Mouse (Mus musculus): ENCODE measurements at regions not wholly inside any gene's neighbourhood (a gene's known extent, or its start where the extent isn't known, plus 50 kb on each side); places are given as distances from the start of the nearest gene placed in this dataset.

DNA sequence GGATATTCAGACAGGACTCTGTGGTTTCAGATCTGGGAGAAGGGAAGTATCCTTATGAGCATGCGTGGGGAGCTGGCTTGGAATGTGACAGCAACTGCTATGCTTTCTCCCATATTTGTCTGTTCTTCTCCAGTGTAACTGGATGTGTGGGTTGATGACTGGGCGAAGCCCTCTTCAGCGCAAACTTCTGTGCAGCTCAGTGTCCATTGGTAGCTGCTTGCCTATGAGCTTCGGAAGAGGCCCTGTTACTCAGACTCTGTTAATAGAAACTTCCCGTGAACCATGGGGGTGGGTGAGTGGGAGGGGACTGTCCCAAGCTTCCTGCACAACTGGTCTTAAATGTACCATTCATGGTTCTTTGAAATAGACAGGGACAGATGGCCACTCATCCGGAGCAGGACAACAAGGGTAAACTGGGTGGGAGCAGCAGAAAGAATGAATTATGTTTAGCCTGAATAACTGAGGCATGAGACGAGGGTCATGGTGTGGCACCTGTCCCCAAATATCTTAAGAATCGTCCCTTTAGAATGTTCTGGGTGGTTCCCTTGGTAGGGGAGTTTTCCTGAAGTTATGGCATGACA, 141.1 kb upstream of the Plxnc1 start:
- DNase-seq (ENCODE audit: low read depth, low spot score) = no peak

DNA sequence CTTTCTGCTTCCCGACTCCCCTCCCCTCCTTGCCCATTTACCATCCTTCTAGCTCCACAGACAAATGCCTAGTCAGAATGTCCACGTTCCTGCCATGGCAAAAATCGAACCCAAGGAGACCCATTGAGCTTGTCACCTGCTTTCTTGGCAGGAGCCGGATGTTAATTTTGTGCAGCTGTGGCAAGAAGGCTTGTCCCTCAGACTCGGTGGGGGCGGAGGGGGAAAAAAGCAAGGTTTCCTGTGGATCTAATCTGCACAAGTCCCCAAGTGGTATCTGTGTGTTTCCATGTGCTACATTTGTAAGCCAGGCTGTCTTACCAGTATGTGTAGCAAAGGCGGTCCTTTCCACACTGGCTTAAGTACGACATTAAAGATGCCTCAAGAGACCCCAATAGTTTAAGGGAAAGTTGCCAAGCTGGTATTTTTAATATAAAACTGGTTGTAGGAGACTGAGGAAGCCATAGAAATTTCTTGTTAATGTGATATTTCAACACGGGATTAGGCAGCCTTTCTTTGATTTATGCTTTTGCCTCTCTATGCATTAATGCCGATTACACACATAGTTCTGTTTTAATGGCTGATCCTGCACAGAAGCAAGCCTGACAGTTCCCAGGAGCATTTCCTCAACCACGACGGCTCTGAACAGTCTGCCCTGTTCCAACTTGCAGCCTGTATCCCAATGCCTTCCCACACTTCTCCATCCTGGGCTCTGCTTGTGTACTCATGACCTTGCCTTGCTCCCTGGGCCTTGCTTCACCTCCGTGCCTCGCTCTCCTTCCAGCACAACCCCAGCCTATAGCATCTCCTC, 138.9 kb upstream of the Plxnc1 start:
- DNase-seq (ENCODE audit: low read depth, low spot score) = no peak

GRCm38 (mm10) chr10:95082634-95083033, 138.0 kb upstream of the Plxnc1 start:
- no peak for DNase-seq (ENCODE audit: low read depth, low spot score)

GRCm38 (mm10) chr10:95079979-95080378, 135.3 kb upstream of the Plxnc1 start:
- no peak for DNase-seq (ENCODE audit: low read depth, low spot score)

- no peak for DNase-seq (ENCODE audit: low read depth, low spot score)
Measured at GRCm38 (mm10) chr10:95076421-95076820, 131.8 kb upstream of the Plxnc1 start.

DNA sequence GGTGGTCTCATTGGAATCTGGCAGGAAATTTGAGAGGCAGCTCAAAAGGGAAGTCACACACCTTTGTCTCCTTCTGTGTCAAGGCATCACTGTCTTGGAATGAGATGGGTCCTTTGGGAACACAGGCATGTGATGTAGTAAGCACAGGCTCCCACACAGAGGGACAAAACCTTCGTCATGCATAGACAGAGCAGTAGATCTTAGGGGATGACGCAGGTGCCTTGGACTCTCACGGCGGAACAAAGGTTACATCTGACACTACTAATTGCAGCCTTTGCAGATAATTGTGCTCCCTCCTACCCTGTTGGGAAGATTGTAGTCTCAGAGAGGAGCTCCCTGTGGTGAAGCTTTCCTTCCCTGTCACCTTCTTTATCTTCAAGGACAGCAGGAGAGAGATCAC, 131.3 kb upstream of the Plxnc1 start:
- DNase-seq (ENCODE audit: low read depth, low spot score) = no peak

DNA sequence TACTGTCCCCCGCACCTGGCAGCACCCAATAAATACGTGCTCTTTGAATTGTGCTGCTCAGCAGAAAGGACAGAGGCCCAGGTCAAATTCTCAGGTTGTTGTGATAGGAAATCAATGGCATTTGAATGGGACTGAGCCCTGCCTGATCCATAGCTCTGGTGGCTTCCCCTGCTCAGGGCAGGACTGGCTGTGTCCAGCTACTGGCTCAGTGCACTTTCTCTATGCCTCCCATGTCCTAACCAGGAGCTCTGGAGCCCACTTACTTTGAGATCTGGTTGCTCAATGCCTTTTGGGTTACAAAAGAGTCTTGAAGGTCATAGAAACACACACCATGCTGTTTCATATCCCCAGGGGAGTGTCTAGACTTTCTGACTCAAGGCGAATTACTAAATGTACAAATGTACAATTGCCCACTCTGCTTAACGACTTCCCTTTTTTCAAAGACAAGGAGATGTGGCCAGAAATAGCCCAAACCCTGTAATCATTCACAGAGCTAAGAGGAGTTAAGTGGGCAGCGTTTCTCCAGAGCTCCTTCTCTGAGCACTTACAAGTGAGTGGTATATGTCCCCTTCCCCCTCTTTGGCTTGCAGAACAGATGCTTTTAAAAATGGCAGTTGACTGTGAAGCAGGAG, 130.4 kb upstream of the Plxnc1 start:
- no peak for DNase-seq (ENCODE audit: low read depth, low spot score)

- DNase-seq (ENCODE audit: low read depth, low spot score) = no peak
Measured at GRCm38 (mm10) chr10:95074381-95074780, 129.7 kb upstream of the Plxnc1 start.

DNA sequence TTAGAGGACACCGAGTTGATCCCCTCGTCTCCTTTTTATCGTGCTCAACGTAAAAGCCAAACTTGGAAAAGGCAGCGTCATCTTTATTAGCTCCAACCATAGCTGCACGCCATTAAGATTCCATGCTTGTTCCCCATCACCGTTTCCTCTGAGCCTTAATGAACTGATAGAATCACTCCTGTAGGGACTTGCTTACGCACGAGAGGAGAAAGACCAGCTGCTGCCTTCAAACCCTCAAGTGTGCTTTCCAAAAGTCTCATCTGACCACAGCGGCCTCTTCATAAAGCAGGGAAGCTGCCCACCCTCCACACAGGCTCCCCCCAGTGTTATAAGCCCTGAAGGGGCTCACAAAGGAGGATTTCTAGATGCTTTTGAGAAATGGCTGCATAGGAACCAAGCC, 123.3 kb upstream of the Plxnc1 start:
- DNase-seq (ENCODE audit: low read depth, low spot score) = no peak

DNA sequence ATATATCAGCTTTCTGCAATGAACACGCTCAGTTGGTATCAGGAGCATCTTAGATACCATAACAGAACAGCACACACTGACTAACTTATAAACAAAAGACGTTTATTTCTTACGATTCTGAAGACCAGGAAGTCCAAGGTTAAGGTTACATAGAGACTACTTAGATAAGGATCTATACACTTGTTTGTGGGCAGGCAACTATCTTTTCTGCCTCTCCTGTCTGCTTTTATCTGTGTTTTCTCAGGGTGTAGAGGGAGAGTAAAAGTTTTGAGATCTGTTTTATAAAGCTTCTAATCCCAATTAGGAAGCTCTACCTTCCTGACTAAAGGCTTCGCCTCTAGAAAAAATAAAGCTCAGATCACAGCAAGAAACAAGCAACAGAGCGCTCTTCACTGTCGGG, 122.1 kb upstream of the Plxnc1 start:
- DNase-seq (ENCODE audit: low read depth, low spot score) = no peak

DNA sequence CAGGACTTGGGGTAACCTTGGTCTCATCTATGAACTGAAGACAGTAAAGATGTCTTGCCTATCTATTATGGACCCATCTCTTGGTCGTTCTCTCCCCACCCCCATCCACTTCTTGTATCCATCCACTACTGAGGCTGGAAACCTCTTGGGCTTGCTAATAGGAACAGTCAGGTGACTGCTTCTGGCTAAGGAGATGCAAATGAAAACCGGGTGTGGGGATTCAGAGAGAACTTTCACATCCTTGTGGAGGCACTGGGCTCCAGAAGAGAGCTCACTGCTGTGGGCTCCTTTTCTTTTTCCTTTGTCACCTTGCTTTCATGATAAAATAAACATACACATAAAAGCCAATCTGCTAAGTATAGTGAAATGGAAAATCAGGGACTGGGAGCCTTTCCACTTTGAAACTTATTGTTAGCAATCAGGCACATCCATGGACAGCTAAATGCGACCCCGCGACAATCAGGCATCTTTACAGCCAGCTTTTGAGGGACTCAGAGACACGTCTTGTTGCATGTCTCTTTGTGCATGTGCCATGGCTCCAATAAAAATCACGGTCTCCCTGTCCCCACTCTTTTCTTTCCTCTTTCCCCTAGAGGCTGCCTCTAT, 115.0 kb upstream of the Plxnc1 start:
- DNase-seq (ENCODE audit: low read depth, low spot score) = no peak

GRCm38 (mm10) chr10:95059078-95059477, 114.4 kb upstream of the Plxnc1 start:
- no peak for DNase-seq (ENCODE audit: low read depth, low spot score)

DNA sequence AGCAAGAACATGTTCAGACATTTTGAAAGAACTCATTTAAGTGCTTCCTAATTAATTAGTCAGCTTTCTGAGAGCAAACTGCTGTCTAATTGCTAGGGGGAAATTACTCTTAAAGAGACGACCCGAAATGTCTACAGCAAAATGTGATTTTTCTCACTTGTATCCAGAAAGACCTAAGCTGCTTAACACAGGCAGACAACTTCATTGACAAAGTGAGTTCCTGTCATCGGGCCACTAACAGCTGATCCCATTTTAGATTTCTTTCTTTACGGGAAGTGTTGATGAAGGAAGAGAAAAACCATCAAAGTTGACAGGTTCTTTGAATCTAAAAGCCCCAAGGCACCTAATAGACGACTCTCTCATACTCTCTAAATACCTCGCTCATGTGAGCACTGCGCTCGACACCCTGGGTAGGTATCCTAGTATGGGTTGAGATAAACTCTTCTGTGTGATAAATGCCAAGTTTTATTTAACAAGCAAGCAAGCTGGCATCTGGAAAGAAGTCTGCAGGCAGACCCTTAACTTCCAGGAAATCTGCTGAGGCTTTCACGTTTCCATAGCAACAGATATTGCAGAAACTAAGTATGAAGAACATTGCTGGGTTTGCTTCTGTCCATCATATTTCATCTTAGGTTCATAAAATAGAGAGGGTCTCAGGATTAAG, 112.5 kb upstream of the Plxnc1 start:
- no peak for DNase-seq (ENCODE audit: low read depth, low spot score)

DNA sequence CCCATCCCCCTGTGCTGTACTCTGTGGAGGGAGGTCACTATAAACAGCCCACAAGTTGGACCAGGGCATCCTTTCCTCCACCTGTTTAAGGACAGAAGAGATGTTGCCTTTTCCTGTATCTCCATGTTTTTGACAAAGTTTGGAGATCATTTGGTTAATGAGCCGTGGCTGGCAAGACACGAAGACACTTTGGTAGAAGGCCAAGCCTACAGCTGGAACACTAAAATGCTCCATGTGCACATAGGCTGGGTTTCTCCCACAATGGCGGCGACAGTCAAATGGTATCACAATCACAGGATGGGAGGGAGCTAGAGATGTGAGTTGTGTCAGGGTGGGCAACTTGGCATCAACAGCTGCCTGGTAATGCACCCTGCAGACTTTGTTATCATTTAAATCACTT, 111.9 kb upstream of the Plxnc1 start:
- no peak for DNase-seq (ENCODE audit: low read depth, low spot score)

- DNase-seq (ENCODE audit: low read depth, low spot score) = no peak
Measured at GRCm38 (mm10) chr10:95054869-95055268, 110.2 kb upstream of the Plxnc1 start.

GRCm38 (mm10) chr10:95048790-95049189, 104.2 kb upstream of the Plxnc1 start:
- no peak for DNase-seq (ENCODE audit: low read depth, low spot score)

DNA sequence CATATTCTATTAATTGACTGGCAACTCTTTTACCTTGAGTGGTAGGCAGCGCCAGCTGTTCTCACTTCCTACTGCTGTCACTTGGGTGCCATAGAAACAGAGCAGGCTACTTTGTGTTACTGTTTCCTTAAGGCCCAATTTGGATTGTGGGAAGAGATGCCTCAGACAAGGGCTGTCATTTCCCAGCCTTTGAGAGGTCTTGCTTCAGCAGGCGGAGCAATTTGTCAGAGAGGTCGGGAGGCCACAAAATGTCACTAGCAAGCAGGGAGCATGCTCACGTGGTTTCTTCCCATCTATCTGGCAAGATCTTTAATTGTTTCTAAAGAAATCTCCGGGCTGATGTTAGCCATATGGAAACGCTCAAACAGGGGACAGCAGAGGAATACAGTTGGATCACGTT, 99.3 kb upstream of the Plxnc1 start:
- no peak for DNase-seq (ENCODE audit: low read depth, low spot score)

- no peak for DNase-seq (ENCODE audit: low read depth, low spot score)
Measured at GRCm38 (mm10) chr10:95040258-95040895, 95.7 kb upstream of the Plxnc1 start.

DNA sequence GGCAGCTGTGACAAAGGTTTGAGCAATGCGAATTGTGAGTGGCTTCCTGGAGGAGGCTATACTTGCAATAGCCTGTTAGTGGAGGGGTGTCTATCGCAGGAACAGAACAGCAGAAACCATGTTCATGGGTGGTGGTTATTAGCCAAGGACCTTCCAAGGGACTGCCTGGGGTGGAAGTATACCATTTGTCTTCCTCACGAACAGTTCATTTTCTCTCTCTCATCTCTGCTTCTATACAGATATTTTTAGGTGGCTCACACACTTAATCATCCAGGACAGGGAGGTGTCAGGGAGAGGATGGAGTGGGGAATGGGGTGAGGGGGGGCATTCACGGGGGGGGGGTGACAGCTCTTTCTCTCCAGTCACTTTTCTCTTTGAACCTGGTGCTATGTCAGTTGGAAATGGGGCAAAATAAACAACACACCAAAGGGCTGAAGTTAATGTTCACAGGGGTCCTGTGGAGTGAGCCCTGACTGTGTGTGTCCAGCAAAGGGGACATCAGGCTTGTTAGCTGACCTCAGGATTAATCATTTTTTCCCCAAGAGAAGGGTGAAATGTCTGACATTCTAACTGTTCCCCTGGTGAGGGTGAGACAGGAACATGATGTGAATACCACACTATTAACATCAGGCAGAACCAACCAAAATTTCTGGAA, 91.5 kb upstream of the Plxnc1 start:
- no peak for DNase-seq (ENCODE audit: low read depth, low spot score)

GRCm38 (mm10) chr10:95035371-95035770, 90.7 kb upstream of the Plxnc1 start:
- peak; percentile 81 for DNase-seq (ENCODE audit: low read depth, low spot score)

DNA sequence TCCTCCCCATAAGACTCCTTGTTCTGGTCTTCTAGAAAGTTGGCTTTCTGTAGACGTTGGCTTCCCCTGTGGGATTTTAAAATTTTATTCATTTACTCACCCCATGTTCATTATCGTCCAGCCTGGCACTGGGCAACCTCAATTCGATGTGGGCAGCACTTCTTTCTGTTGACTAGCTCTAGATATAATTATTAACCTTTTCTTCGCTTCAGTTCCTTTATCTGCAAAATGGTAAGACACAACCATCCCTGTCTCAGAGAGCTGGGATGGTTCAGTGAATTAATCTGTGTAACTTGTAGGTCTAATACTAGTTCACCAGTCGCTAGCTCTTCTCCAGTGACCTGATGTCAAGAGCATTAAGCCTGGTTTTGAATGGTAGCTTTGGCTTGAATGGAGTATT, 89.9 kb upstream of the Plxnc1 start:
- no peak for DNase-seq (ENCODE audit: low read depth, low spot score)
